Mouse (Mus musculus) lung, postnatal 0 days (tissue): Measurements from ENCODE around the gene Pxk.

Experiments
- CTCF ChIP-seq: IDR thresholded peaks from 2 replicates; pipeline ENCODE4 v1.5.1; 2016; ENCODE audit warnings: antibody characterized with exemption, mild to moderate bottlenecking
- EP300 ChIP-seq: IDR thresholded peaks from 2 replicates; pipeline ENCODE4 v1.6.1; 2016; ENCODE audit warnings: antibody characterized with exemption, mild to moderate bottlenecking, control low read depth

GRCm38 (mm10) chr14:8135130-8135529, 37.1 kb downstream of the Pxk start:
- TF ChIP-seq EP300 (peak; percentile 74; the same call in 1 of the 2 replicates), CTCF (no peak)
